Mouse (Mus musculus) left cerebral cortex, adult 8-10 months (tissue): ENCODE measurements at regions not wholly inside any gene's neighbourhood (a gene's known extent, or its start where the extent isn't known, plus 50 kb on each side); places are given as distances from the start of the nearest gene placed in this dataset.
A peak's percentile ranks its signal among the peaks of the same experiment; 100 is the strongest.

Experiments
- DNase-seq, 2 experiments: peaks; one replicate each; pipeline ENCODE4 v3.0.0; 2022; ENCODE audit warnings: low spot score in 2 of 2

- no peak for DNase-seq
These were observed 483.0 kb upstream of the Mef2c start for GRCm38 (mm10) chr13:83020829-83021228.

GRCm38 (mm10) chr13:83023972-83024371 is 479.9 kb upstream of the Mef2c start:
- peak in 1 of 2 experiments; percentile 18 for DNase-seq

GRCm38 (mm10) chr13:83035962-83036361 is 467.9 kb upstream of the Mef2c start:
- DNase-seq = no peak

- DNase-seq = no peak
These were observed 462.3 kb upstream of the Mef2c start for GRCm38 (mm10) chr13:83041506-83041905.

- DNase-seq = no peak
These were observed 458.3 kb upstream of the Mef2c start for GRCm38 (mm10) chr13:83045516-83045915.

- DNase-seq = no peak
These were observed 457.9 kb upstream of the Mef2c start for GRCm38 (mm10) chr13:83045970-83046369.

GRCm38 (mm10) chr13:83046571-83047123 is 457.2 kb upstream of the Mef2c start:
- DNase-seq = no peak

- no peak for DNase-seq
These were observed 448.0 kb upstream of the Mef2c start for GRCm38 (mm10) chr13:83055865-83056264.

- DNase-seq = no peak
These were observed 447.4 kb upstream of the Mef2c start for GRCm38 (mm10) chr13:83056415-83056814.

- no peak for DNase-seq
These were observed 439.1 kb upstream of the Mef2c start for GRCm38 (mm10) chr13:83064727-83065126.

- no peak for DNase-seq
These were observed 438.6 kb upstream of the Mef2c start for GRCm38 (mm10) chr13:83065201-83065600.

GRCm38 (mm10) chr13:83066115-83066753 is 437.6 kb upstream of the Mef2c start:
- no peak for DNase-seq

GRCm38 (mm10) chr13:83067496-83067895 is 436.3 kb upstream of the Mef2c start:
- DNase-seq = no peak

GRCm38 (mm10) chr13:83068588-83068987 is 435.2 kb upstream of the Mef2c start:
- DNase-seq = no peak

GRCm38 (mm10) chr13:83069293-83069692 is 434.5 kb upstream of the Mef2c start:
- DNase-seq = no peak

GRCm38 (mm10) chr13:83072073-83072472 is 431.8 kb upstream of the Mef2c start:
- no peak for DNase-seq

- DNase-seq = no peak
These were observed 429.4 kb upstream of the Mef2c start for GRCm38 (mm10) chr13:83074219-83074965.

- DNase-seq = no peak
These were observed 428.4 kb upstream of the Mef2c start for GRCm38 (mm10) chr13:83075320-83075877.

GRCm38 (mm10) chr13:83076611-83077010 is 427.2 kb upstream of the Mef2c start:
- DNase-seq = no peak

GRCm38 (mm10) chr13:83077085-83077484 is 426.7 kb upstream of the Mef2c start:
- no peak for DNase-seq

- no peak for DNase-seq
These were observed 424.5 kb upstream of the Mef2c start for GRCm38 (mm10) chr13:83079291-83079690.

GRCm38 (mm10) chr13:83084948-83085347 is 418.9 kb upstream of the Mef2c start:
- no peak for DNase-seq
